ENCODE assay signal across 11 mouse cellular contexts in genomic region chr7:49175784-49176409, GRCm38 (mm10).
DNase-seq lines count a peak whose midpoint lies in the region; ATAC-seq and TF ChIP-seq lines count a peak whose summit lies in the region.
"Had no signal": no experiment of that assay in that cellular context is flagged by ENCODE, and none has a peak within 500 bp of the region (broad histone marks: within the 10 kb centered on the region; RNA-seq: fewer than 3 reads in every experiment).

No protein-coding gene starts in this region.

- no peak for TF ChIP-seq POLR2A in cerebellum, adult 2 months (IDR thresholded peaks at IDR 0.05; ENCODE audit: borderline replicate concordance, insufficient read depth, low read length)

- H3K4me3 ChIP-seq in heart, embryonic 13.5 days, result no peak overlapping the region
- H3K4me3 ChIP-seq in cerebellum, adult 2 months (replicated peaks; ENCODE audit: insufficient read depth, low read depth, low read length), result no peak overlapping the region
- no peak overlapping the region for H3K4me3 ChIP-seq in forebrain, postnatal 0 days (ENCODE audit: low read depth, low read length)
- H3K4me3 ChIP-seq: embryonic facial prominence, embryonic 12.5 days had no signal

- WGBS in heart, embryonic 13.5 days, result 71% methylated on average over 9 of the region's 9 CpGs
- WGBS in cerebellum, adult 2 months, result 19% methylated on average over 9 of the region's 9 CpGs
- 64% methylated on average over 9 of the region's 9 CpGs for WGBS in forebrain, postnatal 0 days

- H3K27ac ChIP-seq in heart, embryonic 13.5 days (replicated peaks), result peak overlapping the region; percentile 40
- peak overlapping the region; percentile 75 for H3K27ac ChIP-seq in cerebellum, adult 2 months (ENCODE audit: insufficient read depth, low read length)
- H3K27ac ChIP-seq in forebrain, postnatal 0 days (ENCODE audit: low read depth, low read length), result peak overlapping the region; percentile 50
- H3K27ac ChIP-seq: embryonic facial prominence, embryonic 12.5 days had no signal

- H3K9me3 ChIP-seq in heart, embryonic 13.5 days, result no peaks in the 10 kb centered on the region
- H3K9me3 ChIP-seq in forebrain, postnatal 0 days (ENCODE audit: low read length), result no peaks in the 10 kb centered on the region
- H3K9me3 ChIP-seq: embryonic facial prominence, embryonic 12.5 days had no signal

- no peak for ATAC-seq in heart, embryonic 13.5 days (ENCODE audit: extremely low read depth, insufficient number of reproducible peaks, low FRiP score, low TSS enrichment)
- peak; percentile 78 for ATAC-seq in forebrain, postnatal 0 days

- no peak for DNase-seq in heart, postnatal 36 days
- DNase-seq in Muller cell, postnatal 12 days (ENCODE audit: inconsistent ontology term), result peak; percentile 88
- DNase-seq in cerebellum, adult 2 months, result peak; percentile 78
- peak; percentile 64 for DNase-seq in forebrain, postnatal 0 days
- DNase-seq in thymus, postnatal 0 days (ENCODE audit: low spot score), result no peak
- DNase-seq in urinary bladder, postnatal 4 days (ENCODE audit: low spot score in 2 of 2), result no peak
- no peak for DNase-seq in ovary, postnatal 10 days (ENCODE audit: low spot score)
- DNase-seq: kidney, postnatal 36 days; lung, embryonic 14.5 days had no signal

- peak overlapping the region; percentile 41; the same call in 1 of the 2 replicates for H3K9ac ChIP-seq in heart, embryonic 13.5 days
- H3K9ac ChIP-seq in forebrain, postnatal 0 days, result no peak overlapping the region
- H3K9ac ChIP-seq: embryonic facial prominence, embryonic 12.5 days; lung, embryonic 14.5 days had no signal

- intact Hi-C loops in heart, postnatal 36 days (cut with DNase I), result loop anchor here (2.0 kb wide), 1 partner anchor 29 kb away; no protein-coding TSS in a partner anchor

- no peak for TF ChIP-seq CTCF in cerebellum, adult 2 months (IDR thresholded peaks at IDR 0.05; ENCODE audit: borderline replicate concordance, insufficient read depth, low read depth, low read length)
- TF ChIP-seq CTCF in forebrain, postnatal 0 days (IDR thresholded peaks at IDR 0.05; ENCODE audit: low read depth), result no peak; the same call in 1 of the 2 replicates

- H3K4me1 ChIP-seq in heart, embryonic 13.5 days, result peaks cover 56% of the 10 kb centered on the region
- peaks cover 23% of the 10 kb centered on the region for H3K4me1 ChIP-seq in cerebellum, adult 2 months (ENCODE audit: control insufficient read depth, insufficient read depth, low read length)
- H3K4me1 ChIP-seq in forebrain, postnatal 0 days (ENCODE audit: insufficient read depth), result peaks cover 7% of the 10 kb centered on the region; the same call in 1 of the 2 replicates
- H3K4me1 ChIP-seq: embryonic facial prominence, embryonic 12.5 days had no signal

- H3K4me2 ChIP-seq in heart, embryonic 13.5 days, result no peak overlapping the region
- no peak overlapping the region for H3K4me2 ChIP-seq in forebrain, postnatal 0 days (ENCODE audit: low read depth)
- H3K4me2 ChIP-seq: embryonic facial prominence, embryonic 12.5 days; lung, embryonic 14.5 days had no signal

- H3K36me3 ChIP-seq in heart, embryonic 13.5 days, result no peaks in the 10 kb centered on the region
- no peaks in the 10 kb centered on the region for H3K36me3 ChIP-seq in forebrain, postnatal 0 days (ENCODE audit: insufficient read depth)
- H3K36me3 ChIP-seq: embryonic facial prominence, embryonic 12.5 days had no signal

- H3K27me3 ChIP-seq in heart, embryonic 13.5 days (replicated peaks), result no peaks in the 10 kb centered on the region
- H3K27me3 ChIP-seq in cerebellum, adult 2 months (ENCODE audit: control insufficient read depth, insufficient read depth, low read length), result no peaks in the 10 kb centered on the region
- H3K27me3 ChIP-seq in forebrain, postnatal 0 days (ENCODE audit: insufficient read depth, low read length), result no peaks in the 10 kb centered on the region
- H3K27me3 ChIP-seq: embryonic facial prominence, embryonic 12.5 days had no signal

Comparison
In these comparisons a context has a peak if more than half of its experiments do, and no peak if none do; other contexts are left out.
1. DNase-seq: peak in Muller cell, postnatal 12 days (single experiment), cerebellum, adult 2 months (2 of 2) and forebrain, postnatal 0 days (single experiment); none in heart, postnatal 36 days (0 of 2), thymus, postnatal 0 days (single experiment), urinary bladder, postnatal 4 days (0 of 2) and ovary, postnatal 10 days (single experiment).
2. Peak in every context shown above with its lines, with median percentiles within 50 percentile points of each other: H3K27ac ChIP-seq.